Mouse (Mus musculus) heart, adult 2 months (tissue): ENCODE data around the gene Tcte1.

Experiments
- CTCF ChIP-seq: fragments of 200-600 bp; IDR thresholded peaks from 2 replicates; pipeline ENCODE4 v1.8.1; 2022; ENCODE audit warnings: antibody characterized with exemption, mild to moderate bottlenecking, moderate library complexity
- POLR2A ChIP-seq: fragments of 200-500 bp; IDR thresholded peaks from 2 replicates; pipeline ENCODE4 v1.6.1; 2011; ENCODE audit warnings: mild to moderate bottlenecking, low read depth, low read length, control low read depth; ENCODE audit not compliant: insufficient read depth

DNA sequence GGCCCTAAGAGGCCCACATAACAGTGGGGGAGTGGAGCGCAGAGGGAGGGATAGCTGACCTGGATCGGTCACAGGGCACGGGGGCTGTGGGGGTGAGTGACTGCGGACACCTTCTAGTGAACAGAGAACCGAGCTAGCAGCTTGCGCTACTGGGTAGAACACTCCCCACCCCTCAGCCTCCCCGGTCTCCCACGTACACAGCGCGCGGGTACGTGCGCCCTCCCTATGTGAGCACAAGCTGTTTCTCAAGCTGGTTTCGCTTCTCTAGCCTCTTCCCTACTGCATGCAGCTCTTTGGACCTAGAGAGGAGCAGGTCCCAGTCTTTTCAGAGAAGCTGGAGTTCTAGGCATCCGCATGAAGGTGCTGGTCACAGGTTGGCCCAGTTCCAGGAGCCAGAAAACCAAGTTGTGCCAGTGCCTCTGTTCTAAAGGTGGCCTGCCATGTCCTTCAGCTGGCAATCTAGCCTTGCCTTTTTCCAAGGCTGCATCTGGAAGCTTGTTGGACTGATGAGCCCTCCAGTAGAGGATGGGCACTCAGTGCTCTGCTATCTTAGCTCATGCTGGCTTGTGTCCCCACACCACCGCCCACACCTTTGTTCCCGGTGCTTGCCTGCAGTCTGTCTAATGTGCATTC lies 51.0 kb downstream of the Tcte1 start:
- TF ChIP-seq POLR2A (no peak; the same call in 1 of the 2 replicates), CTCF (no peak)
